Mouse (Mus musculus) embryonic fibroblast, embryonic 13.5 days (primary cell): ENCODE data around the gene Pde11a.

Experiments used
- CTCF ChIP-seq: IDR thresholded peaks from 2 replicates; pipeline ENCODE4 v1.5.1; 2011; ENCODE audit warnings: mild to moderate bottlenecking, control low read depth, low read length, moderate library complexity, borderline replicate concordance; ENCODE audit not compliant: insufficient read depth
- POLR2A ChIP-seq: IDR thresholded peaks from 2 replicates; pipeline ENCODE4 v1.6.1; 2011; ENCODE audit warnings: low read depth, mild to moderate bottlenecking, control low read depth, low read length, moderate library complexity

- no peak for TF ChIP-seq CTCF
- no peak for TF ChIP-seq POLR2A
These were observed 364.4 kb downstream of the Pde11a start for GRCm38 (mm10) chr2:75974131-75974530.
